Mouse (Mus musculus) intestine, embryonic 16.5 days (tissue): ENCODE measurements around the gene Cx3cr1. TPM values are rescaled to one million over a fixed set of nuclear protein-coding genes. Genes with fewer than 3 reads are reported as not detected.
A peak's percentile ranks its signal among the peaks of the same experiment; 100 is the strongest.

Source experiments
- ATAC-seq: fragments of 200-750 bp; cut with Nextera tagmentation; 2 replicates; pipeline ENCODE4 v1.8.0; 2017; ENCODE audit warnings: moderate TSS enrichment, moderate library complexity
- H3K27ac ChIP-seq: fragments of 300-500 bp; sonication (generic); 2 replicates; pipeline ENCODE4 v1.5.1; 2014; ENCODE audit warnings: mild to moderate bottlenecking, low read length
- H3K27me3 ChIP-seq: fragments of 300-500 bp; sonication (generic); replicated peaks from 2 replicates; pipeline ENCODE4 v1.6.1; 2014; ENCODE audit warnings: low read length, control low read depth, mixed read lengths; ENCODE audit not compliant: control insufficient read depth, insufficient read depth
- H3K36me3 ChIP-seq: fragments of 300-500 bp; sonication (generic); 2 replicates; pipeline ENCODE4 v1.6.1; 2014; ENCODE audit warnings: low read length, control low read depth; ENCODE audit not compliant: control insufficient read depth, insufficient read depth
- H3K4me1 ChIP-seq: fragments of 300-500 bp; sonication (generic); 2 replicates; pipeline ENCODE4 v1.6.1; 2014; ENCODE audit warnings: low read length, control low read depth, mixed read lengths; ENCODE audit not compliant: control insufficient read depth, insufficient read depth
- H3K4me2 ChIP-seq: fragments of 300-500 bp; sonication (generic); 2 replicates; pipeline ENCODE4 v1.6.1; 2014; ENCODE audit warnings: low read depth, low read length, control low read depth
- H3K4me3 ChIP-seq: fragments of 300-500 bp; sonication (generic); 2 replicates; pipeline ENCODE4 v1.5.1; 2014; ENCODE audit warnings: mild to moderate bottlenecking, low read length
- H3K9ac ChIP-seq: fragments of 300-500 bp; sonication (generic); 2 replicates; pipeline ENCODE4 v1.6.1; 2014; ENCODE audit warnings: low read depth, low read length
- H3K9me3 ChIP-seq: fragments of 300-500 bp; sonication (generic); 2 replicates; pipeline ENCODE4 v1.6.1; 2016; ENCODE audit warnings: low read length, control low read depth; ENCODE audit not compliant: control insufficient read depth
- WGBS: fragments of 180-500 bp; shearing (Covaris S2); extraction: QIAGEN DNeasy Blood & Tissue Kit; methylation state at CpG from one replicate; pipeline ENCODE4 v1.1.7; 2014; 5-methylcytosine and 5-hydroxymethylcytosine counted together
- polyA plus RNA-seq: library from polyadenylated mRNA; unstranded; fragments of >200 nt; fragmentation: Nextera tagmentation; extraction: Ambion mirVana; gene quantifications from 2 replicates; pipeline ENCODE4 v1.2.1, GENCODE M21; 2015

Gene Cx3cr1
- polyA plus RNA-seq, 1 experiment from 2014 or later, result 9.2 TPM

- ATAC-seq, result peak; percentile 84
- no peaks in the 10 kb centered on the region for H3K36me3 ChIP-seq
- peak overlapping the region; percentile 84 for H3K9ac ChIP-seq
- H3K27me3 ChIP-seq, result no peaks in the 10 kb centered on the region
- peak overlapping the region; percentile 76 for H3K27ac ChIP-seq
- H3K4me2 ChIP-seq, result peak overlapping the region; percentile 93
- 2% methylated on average over 74 of the region's 79 CpGs for WGBS
- no peaks in the 10 kb centered on the region for H3K9me3 ChIP-seq
- peaks cover 45% of the 10 kb centered on the region for H3K4me1 ChIP-seq
- peak overlapping the region; percentile 74 for H3K4me3 ChIP-seq
Observed at GRCm38 (mm10) chr9:119983585-119984535, 85.8 kb downstream of the Cx3cr1 start.

GRCm38 (mm10) chr9:119982956-119983551 lies 86.6 kb downstream of the Cx3cr1 start:
- Histone ChIP-seq H3K9ac (peak overlapping the region; percentile 84), H3K4me1 (peaks cover 53% of the 10 kb centered on the region), H3K36me3 (no peaks in the 10 kb centered on the region), H3K27me3 (no peaks in the 10 kb centered on the region), H3K27ac (peak overlapping the region; percentile 76), H3K4me3 (peak overlapping the region; percentile 74), H3K9me3 (no peaks in the 10 kb centered on the region), H3K4me2 (peak overlapping the region; percentile 93)
- WGBS, result under 1% methylated on average over 45 of the region's 48 CpGs
- no peak for ATAC-seq

- H3K4me1 ChIP-seq, result peaks cover 60% of the 10 kb centered on the region
- WGBS, result 2% methylated on average over 11 of the region's 11 CpGs
Observed at GRCm38 (mm10) chr9:119982241-119982811, 87.4 kb downstream of the Cx3cr1 start.

GRCm38 (mm10) chr9:119981183-119982179 lies 88.2 kb downstream of the Cx3cr1 start:
- Histone ChIP-seq H3K9me3 (no peaks in the 10 kb centered on the region), H3K4me1 (peaks cover 69% of the 10 kb centered on the region), H3K36me3 (no peaks in the 10 kb centered on the region), H3K4me3 (peak overlapping the region; percentile 74), H3K27me3 (no peaks in the 10 kb centered on the region), H3K9ac (peak overlapping the region; percentile 84), H3K4me2 (peak overlapping the region; percentile 93), H3K27ac (peak overlapping the region; percentile 98)
- WGBS, result under 1% methylated on average over 16 of the region's 16 CpGs
- peak; percentile 47 for ATAC-seq

More at GRCm38 (mm10) chr9:119982241-119982811, 87.4 kb downstream of the Cx3cr1 start:
- Histone ChIP-seq H3K36me3 (no peaks in the 10 kb centered on the region), H3K4me2 (peak overlapping the region; percentile 93), H3K9me3 (no peaks in the 10 kb centered on the region), H3K4me3 (peak overlapping the region; percentile 74), H3K9ac (peak overlapping the region; percentile 84), H3K27me3 (no peaks in the 10 kb centered on the region), H3K27ac (peak overlapping the region; percentile 98)
- peak; percentile 18 for ATAC-seq

GRCm38 (mm10) chr9:119980770-119981182 lies 88.9 kb downstream of the Cx3cr1 start:
- 4% methylated on average over 4 of the region's 4 CpGs for WGBS
- Histone ChIP-seq H3K4me2 (peak overlapping the region; percentile 93), H3K4me1 (peaks cover 68% of the 10 kb centered on the region), H3K9ac (peak overlapping the region; percentile 84), H3K27me3 (no peaks in the 10 kb centered on the region), H3K36me3 (no peaks in the 10 kb centered on the region), H3K4me3 (peak overlapping the region; percentile 74), H3K27ac (peak overlapping the region; percentile 98), H3K9me3 (no peaks in the 10 kb centered on the region)
- ATAC-seq, result peak; percentile 12

- Histone ChIP-seq H3K9me3 (no peaks in the 10 kb centered on the region), H3K4me2 (no peak overlapping the region), H3K9ac (no peak overlapping the region), H3K4me3 (no peak overlapping the region), H3K27ac (no peak overlapping the region), H3K36me3 (no peaks in the 10 kb centered on the region), H3K27me3 (no peaks in the 10 kb centered on the region), H3K4me1 (peaks cover 68% of the 10 kb centered on the region)
- WGBS, result 71% methylated on average over 2 of the region's 2 CpGs
- no peak for ATAC-seq
Observed at GRCm38 (mm10) chr9:119979749-119980148, 89.9 kb downstream of the Cx3cr1 start.

- no peak overlapping the region for H3K4me3 ChIP-seq
- no peak overlapping the region for H3K9ac ChIP-seq
- H3K9me3 ChIP-seq, result no peaks in the 10 kb centered on the region
- 76% methylated on average over 6 of the region's 6 CpGs for WGBS
- H3K4me2 ChIP-seq, result no peak overlapping the region
- no peaks in the 10 kb centered on the region for H3K27me3 ChIP-seq
- peaks cover 60% of the 10 kb centered on the region for H3K4me1 ChIP-seq
- ATAC-seq, result no peak
- no peak overlapping the region for H3K27ac ChIP-seq
- peaks cover 4% of the 10 kb centered on the region for H3K36me3 ChIP-seq
Observed at GRCm38 (mm10) chr9:119978811-119979441, 90.8 kb downstream of the Cx3cr1 start.

- no peak for ATAC-seq
- H3K9ac ChIP-seq, result no peak overlapping the region
- 60% methylated on average over 9 of the region's 9 CpGs for WGBS
Observed at GRCm38 (mm10) chr9:119978151-119978810, 91.4 kb downstream of the Cx3cr1 start.

More at GRCm38 (mm10) chr9:119978151-119978810, 91.4 kb downstream of the Cx3cr1 start:
- Histone ChIP-seq H3K27ac (no peak overlapping the region), H3K4me2 (no peak overlapping the region), H3K9me3 (no peaks in the 10 kb centered on the region), H3K4me1 (peaks cover 60% of the 10 kb centered on the region), H3K4me3 (no peak overlapping the region), H3K36me3 (peaks cover 9% of the 10 kb centered on the region), H3K27me3 (no peaks in the 10 kb centered on the region)
